Mouse (Mus musculus): Measurements from ENCODE around the gene Lrcol1. TPM values are rescaled to one million over a fixed set of nuclear protein-coding genes. Genes with fewer than 3 reads are reported as not detected.

Lrcol1 gene
- not detected in 2 replicates for polyA plus RNA-seq (2016; fragmentation: Nextera tagmentation; extraction: Ambion mirVana)

DNA sequence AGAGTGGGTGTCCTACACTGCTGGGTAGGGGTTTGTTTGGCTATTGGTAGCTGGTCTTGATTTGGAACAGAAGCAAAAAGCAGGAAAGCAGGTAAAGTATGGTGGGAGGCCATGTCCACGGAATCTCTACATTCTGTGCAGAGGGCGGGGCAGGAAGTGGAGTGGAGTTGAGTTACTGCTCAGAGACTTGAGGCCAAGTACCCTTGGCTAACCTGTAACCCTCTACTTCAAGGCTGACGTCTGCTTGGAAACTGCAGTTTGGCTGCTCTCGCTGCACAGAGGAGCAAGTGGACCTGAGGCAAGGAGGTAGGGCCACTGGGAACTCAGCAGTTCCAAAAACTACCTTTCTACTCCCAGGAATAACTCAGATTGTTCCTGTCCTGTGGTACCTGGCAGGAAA lies at the start of gene Lrcol1:
Gene Lrcol1 (plus strand): TSS at position 207 of the 400 bp plus-strand sequence.
- Histone ChIP-seq H3K4me3 (no peak within 1 kb of the TSS), H3K27me3 (ENCODE audit: low read depth, poor library complexity, severe bottlenecking) (peaks cover 53% of the 10 kb centered on the region), H3K4me1 (peaks cover 15% of the 10 kb centered on the region), H3K36me3 (peaks cover 9% of the 10 kb centered on the region; the same call in 1 of the 2 replicates), H3K9me3 (replicated peaks) (no peaks in the 10 kb centered on the region), H3K27ac (replicated peaks) (no peak within 1 kb of the TSS)
- no peak for DNase-seq (ENCODE audit: low spot score)
- WGBS = 87% methylated on average over 4 of the region's 4 CpGs

DNA sequence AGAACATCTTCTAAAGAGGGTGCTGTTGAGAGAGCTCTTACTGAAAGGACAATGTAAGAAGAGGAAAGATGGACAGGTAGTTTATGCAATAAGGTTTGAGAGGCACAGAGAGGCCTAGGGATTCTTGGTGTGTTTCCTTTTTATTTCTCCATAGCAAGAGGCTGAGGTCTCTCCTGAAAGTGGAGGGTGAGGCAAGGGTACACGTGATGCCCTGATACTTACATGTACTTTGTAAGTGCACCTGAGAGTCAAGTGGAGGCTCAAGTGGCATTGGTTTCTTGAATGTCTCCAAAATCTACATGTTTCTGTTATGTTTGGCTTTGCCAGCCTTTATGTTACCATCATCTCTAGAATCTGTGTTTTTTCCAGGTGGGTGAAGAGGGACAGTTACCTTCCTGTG lies 47.9 kb upstream of the Lrcol1 start:
- H3K4me1 ChIP-seq = no peaks in the 10 kb centered on the region
- no peak overlapping the region for H3K4me3 ChIP-seq
- 96% methylated on average over 1 of the region's 1 CpGs for WGBS
- no peaks in the 10 kb centered on the region for H3K9me3 ChIP-seq (replicated peaks)
- H3K36me3 ChIP-seq = peaks cover 99% of the 10 kb centered on the region
- H3K27ac ChIP-seq (replicated peaks) = no peak overlapping the region
- DNase-seq (ENCODE audit: low spot score) = no peak
- no peaks in the 10 kb centered on the region for H3K27me3 ChIP-seq (ENCODE audit: low read depth, poor library complexity, severe bottlenecking)

DNA sequence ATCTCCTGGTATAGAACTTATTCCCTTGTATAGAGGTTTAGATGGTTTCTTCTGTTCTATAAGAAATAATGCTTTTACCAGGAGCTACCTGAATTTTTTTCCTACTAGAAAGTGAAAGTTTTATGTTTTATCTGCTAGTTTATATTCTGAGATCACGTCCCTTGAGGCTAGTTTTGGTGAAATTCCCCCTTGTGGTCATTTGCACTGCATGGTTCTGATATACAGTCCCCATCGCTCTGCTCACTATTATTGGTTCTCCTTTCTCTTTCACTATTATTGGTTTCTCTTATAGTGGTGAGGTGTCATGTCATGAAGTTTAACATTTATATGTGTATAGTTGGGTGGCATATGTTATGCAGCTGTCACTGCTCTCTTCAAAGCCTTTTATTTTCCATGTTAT lies 43.9 kb upstream of the Lrcol1 start:
- H3K27me3 ChIP-seq (ENCODE audit: low read depth, poor library complexity, severe bottlenecking) = no peaks in the 10 kb centered on the region
- DNase-seq (ENCODE audit: low spot score) = no peak
- H3K4me1 ChIP-seq = no peaks in the 10 kb centered on the region
- peaks cover 100% of the 10 kb centered on the region for H3K36me3 ChIP-seq
- no peak overlapping the region for H3K27ac ChIP-seq (replicated peaks)
- no peak overlapping the region for H3K4me3 ChIP-seq
- WGBS = 97% methylated on average over 2 of the region's 2 CpGs
- no peaks in the 10 kb centered on the region for H3K9me3 ChIP-seq (replicated peaks)

DNA sequence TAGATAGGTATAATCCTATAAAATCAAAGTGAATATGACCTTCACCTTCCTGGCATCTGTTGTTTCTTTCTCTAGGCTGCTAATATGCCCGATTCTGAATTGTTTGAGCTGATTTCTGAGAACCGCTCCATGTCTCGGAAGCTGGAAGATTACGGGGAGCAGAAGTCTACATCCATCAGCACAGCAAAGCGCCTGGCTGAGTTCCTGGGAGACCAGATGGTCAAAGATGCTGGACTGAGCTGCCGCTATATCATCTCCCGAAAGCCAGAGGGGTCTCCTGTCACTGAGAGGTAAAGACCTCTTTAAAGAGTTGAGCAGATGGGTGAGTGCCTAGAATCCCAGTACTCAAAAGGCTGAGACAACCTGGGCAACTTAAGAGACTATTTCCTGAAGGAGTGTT lies 35.7 kb upstream of the Lrcol1 start:
- no peak for DNase-seq (ENCODE audit: low spot score)
- Histone ChIP-seq H3K36me3 (peaks cover 100% of the 10 kb centered on the region), H3K4me1 (no peaks in the 10 kb centered on the region), H3K9me3 (replicated peaks) (no peaks in the 10 kb centered on the region), H3K27ac (replicated peaks) (no peak overlapping the region), H3K4me3 (no peak overlapping the region), H3K27me3 (ENCODE audit: low read depth, poor library complexity, severe bottlenecking) (no peaks in the 10 kb centered on the region)
- WGBS = 97% methylated on average over 7 of the region's 7 CpGs

DNA sequence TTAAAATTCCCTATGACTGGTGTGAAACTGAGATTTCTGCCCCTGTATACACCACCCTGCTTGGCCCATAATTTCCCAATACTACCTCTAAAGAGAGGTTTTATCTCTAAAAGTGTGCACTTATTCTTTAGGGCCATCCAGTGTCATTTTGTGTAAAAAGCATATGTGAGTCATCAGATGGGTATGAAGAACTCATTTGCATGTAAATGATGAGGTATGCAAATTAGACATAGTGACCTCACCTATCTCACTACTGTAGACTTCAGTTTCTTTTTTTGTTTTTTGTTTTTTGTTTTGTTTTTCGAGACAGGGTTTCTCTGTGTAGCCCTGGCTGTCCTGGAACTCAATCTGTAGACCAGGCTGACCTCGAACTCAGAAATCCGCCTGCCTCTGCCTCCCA lies 31.4 kb upstream of the Lrcol1 start:
- H3K4me1 ChIP-seq = no peaks in the 10 kb centered on the region
- no peak overlapping the region for H3K27ac ChIP-seq (replicated peaks)
- 90% methylated on average over 3 of the region's 3 CpGs for WGBS
- H3K27me3 ChIP-seq (ENCODE audit: low read depth, poor library complexity, severe bottlenecking) = no peaks in the 10 kb centered on the region
- no peak for DNase-seq (ENCODE audit: low spot score)
- H3K36me3 ChIP-seq = peaks cover 95% of the 10 kb centered on the region
- no peak overlapping the region for H3K4me3 ChIP-seq
- no peaks in the 10 kb centered on the region for H3K9me3 ChIP-seq (replicated peaks)

DNA sequence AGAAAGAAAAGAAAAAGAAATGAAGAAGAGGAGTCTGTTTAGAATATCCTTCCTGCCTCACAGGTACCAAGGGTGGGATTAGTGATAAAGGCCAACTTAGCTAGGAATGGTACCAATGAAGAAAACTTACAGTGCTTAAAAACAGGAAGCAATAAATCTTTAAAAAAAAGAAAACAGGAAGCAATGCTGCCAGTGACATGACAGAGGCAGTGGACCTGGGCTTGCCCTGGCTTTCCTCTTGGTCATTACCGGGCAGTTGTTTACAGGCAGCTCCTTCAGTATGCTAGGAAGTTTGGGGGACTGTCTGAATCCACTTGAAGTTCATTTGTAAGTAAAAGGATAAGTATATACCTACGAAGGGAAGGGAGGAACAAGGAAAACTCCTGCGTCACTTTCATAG lies 14.0 kb upstream of the Lrcol1 start:
- no peak for DNase-seq (ENCODE audit: low spot score)
- Histone ChIP-seq H3K4me1 (no peaks in the 10 kb centered on the region), H3K9me3 (replicated peaks) (no peaks in the 10 kb centered on the region), H3K4me3 (no peak overlapping the region), H3K36me3 (peaks cover 96% of the 10 kb centered on the region), H3K27me3 (ENCODE audit: low read depth, poor library complexity, severe bottlenecking) (no peaks in the 10 kb centered on the region), H3K27ac (replicated peaks) (no peak overlapping the region)
- 90% methylated on average over 3 of the region's 3 CpGs for WGBS

DNA sequence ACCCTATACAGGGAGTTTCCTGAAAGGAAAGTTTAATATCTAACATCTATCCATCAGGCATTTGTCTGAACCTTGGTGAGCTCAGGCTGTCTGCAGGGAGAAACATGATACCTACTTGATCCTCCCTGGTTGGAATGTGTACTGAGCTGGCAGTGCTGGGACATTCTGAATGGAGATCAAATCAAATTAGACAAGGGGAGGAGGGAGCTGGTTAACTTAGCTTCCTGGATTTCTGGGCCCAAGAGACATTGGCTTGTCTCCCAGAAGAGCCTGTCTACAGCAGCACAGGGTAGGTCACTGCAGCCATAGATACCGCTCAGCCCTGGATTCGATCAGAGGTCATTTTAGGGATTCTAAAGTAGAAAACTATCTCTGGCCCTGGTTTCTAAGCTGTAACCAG lies 5.7 kb upstream of the Lrcol1 start:
- H3K36me3 ChIP-seq = peaks cover 66% of the 10 kb centered on the region
- no peak overlapping the region for H3K27ac ChIP-seq (replicated peaks)
- peaks cover 35% of the 10 kb centered on the region for H3K27me3 ChIP-seq (ENCODE audit: low read depth, poor library complexity, severe bottlenecking)
- DNase-seq (ENCODE audit: low spot score) = no peak
- no peaks in the 10 kb centered on the region for H3K9me3 ChIP-seq (replicated peaks)
- WGBS = 93% methylated on average over 2 of the region's 2 CpGs
- no peak overlapping the region for H3K4me3 ChIP-seq
- peaks cover 15% of the 10 kb centered on the region for H3K4me1 ChIP-seq

DNA sequence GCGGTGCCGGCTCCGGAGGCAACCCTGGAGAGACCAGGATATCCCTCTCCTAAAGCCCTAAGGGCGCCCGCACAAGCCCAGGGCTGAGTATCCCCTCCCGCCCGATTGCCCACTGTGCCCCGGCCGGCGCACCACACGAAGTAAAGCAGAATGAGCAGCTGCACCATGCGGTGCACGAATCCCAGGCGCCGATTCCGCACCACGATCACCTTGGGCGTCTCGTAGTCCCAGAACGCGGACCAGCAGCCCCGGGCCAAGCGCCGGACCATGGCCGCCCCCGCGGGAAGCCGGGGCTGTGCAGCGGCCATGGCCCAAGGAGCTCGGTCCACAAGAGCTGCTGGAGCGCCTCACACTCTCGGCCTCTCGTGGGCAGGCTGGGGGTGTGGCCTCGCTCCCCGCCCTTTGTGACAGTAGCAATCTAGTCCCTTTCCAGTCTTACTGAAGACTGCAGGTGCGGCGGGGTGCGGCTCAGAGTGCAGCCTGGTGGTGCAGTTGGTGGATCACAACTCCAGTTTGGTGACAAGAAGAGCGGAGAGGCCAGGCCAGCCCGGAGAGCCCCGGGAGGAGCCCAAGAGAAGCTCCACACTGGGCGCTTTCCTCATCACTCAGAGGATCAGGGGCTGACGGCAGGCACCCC lies 1.8 kb upstream of the Lrcol1 start, which contains the start of gene P2rx2:
Gene P2rx2 (minus strand): TSS at position 565 of the 637 bp plus-strand sequence.
- peak within 1 kb of the TSS; percentile 79 for H3K27ac ChIP-seq (replicated peaks)
- H3K27me3 ChIP-seq (ENCODE audit: low read depth, poor library complexity, severe bottlenecking) = peaks cover 53% of the 10 kb centered on the region
- peaks cover 15% of the 10 kb centered on the region for H3K4me1 ChIP-seq
- peaks cover 27% of the 10 kb centered on the region for H3K36me3 ChIP-seq
- no peaks in the 10 kb centered on the region for H3K9me3 ChIP-seq (replicated peaks)
- WGBS = 1% methylated on average over 43 of the region's 43 CpGs
- DNase-seq (ENCODE audit: low spot score) = peak; percentile 58
- peak within 1 kb of the TSS; percentile 68 for H3K4me3 ChIP-seq

DNA sequence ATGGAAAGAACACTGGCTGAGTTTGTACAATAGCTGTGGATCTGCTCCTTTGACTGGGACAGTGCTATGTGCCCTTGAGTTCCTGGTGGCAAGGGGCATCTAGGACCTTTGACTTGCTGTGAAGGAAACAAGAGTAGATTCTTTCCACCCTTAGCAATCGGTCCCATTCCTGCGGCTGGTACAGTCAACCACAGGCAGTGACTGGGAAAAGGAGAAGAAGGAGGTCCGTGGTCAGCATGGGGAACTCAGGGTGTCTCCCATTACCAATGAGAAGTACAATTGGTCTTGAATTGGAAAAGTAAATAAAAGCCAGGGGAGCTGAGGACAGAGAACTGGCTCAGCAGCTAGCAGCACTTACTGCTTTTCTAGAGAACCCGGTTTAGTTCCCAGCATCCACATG lies 1.0 kb downstream of the Lrcol1 start:
- WGBS = 85% methylated on average over 4 of the region's 4 CpGs
- Histone ChIP-seq H3K36me3 (no peaks in the 10 kb centered on the region; the same call in 1 of the 2 replicates), H3K9me3 (replicated peaks) (no peaks in the 10 kb centered on the region), H3K27me3 (ENCODE audit: low read depth, poor library complexity, severe bottlenecking) (peaks cover 50% of the 10 kb centered on the region), H3K4me1 (peaks cover 20% of the 10 kb centered on the region), H3K4me3 (no peak overlapping the region), H3K27ac (replicated peaks) (no peak overlapping the region)
- DNase-seq (ENCODE audit: low spot score) = no peak

DNA sequence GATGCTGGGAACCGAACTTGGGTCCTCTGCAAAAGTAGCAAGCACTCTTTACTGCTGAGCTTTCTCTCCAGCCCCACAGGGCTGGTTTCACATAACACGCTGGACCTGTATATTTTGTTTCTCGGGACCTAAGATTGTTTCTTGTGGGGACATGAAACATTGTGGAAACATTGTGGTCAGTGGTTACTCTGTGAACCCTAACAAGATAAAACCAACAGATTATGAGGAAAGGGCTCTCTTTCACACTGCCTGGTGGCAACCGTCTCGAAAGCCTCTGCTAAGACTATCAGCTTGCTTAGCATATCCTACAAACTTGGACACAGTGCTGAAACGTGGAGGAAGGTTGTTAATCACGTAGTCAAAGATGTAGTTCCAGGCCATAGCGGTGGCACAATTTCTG lies 2.5 kb downstream of the Lrcol1 start:
- Histone ChIP-seq H3K36me3 (no peaks in the 10 kb centered on the region), H3K9me3 (replicated peaks) (no peaks in the 10 kb centered on the region), H3K27ac (replicated peaks) (no peak overlapping the region), H3K4me1 (peaks cover 22% of the 10 kb centered on the region), H3K4me3 (no peak overlapping the region), H3K27me3 (ENCODE audit: low read depth, poor library complexity, severe bottlenecking) (peaks cover 36% of the 10 kb centered on the region)
- 90% methylated on average over 8 of the region's 8 CpGs for WGBS
- DNase-seq (ENCODE audit: low spot score) = no peak

DNA sequence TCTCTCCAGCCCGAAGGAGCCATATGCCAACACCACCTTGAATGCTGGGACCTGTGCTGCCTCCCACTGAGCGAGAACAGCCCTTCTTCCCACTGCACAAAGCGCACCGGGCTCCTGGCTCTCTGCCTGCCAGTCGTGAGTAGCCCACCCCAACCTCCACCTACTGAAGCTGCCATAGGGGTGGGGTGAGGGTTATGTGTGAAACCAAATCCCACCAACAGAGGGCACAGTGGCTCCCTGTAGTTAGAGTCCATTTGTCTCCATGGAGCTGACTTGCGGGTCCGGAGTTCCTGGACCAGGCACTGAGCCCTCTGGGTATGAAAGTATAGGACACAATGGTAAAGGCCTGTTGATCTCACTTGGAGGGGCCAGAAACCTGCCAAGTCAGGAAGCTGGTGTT lies 10.2 kb downstream of the Lrcol1 start:
- DNase-seq (ENCODE audit: low spot score) = peak; percentile 46
- Histone ChIP-seq H3K27me3 (ENCODE audit: low read depth, poor library complexity, severe bottlenecking) (peaks cover 21% of the 10 kb centered on the region), H3K4me3 (no peak overlapping the region), H3K9me3 (replicated peaks) (no peaks in the 10 kb centered on the region), H3K27ac (replicated peaks) (no peak overlapping the region), H3K4me1 (peaks cover 7% of the 10 kb centered on the region; the same call in 1 of the 2 replicates), H3K36me3 (no peaks in the 10 kb centered on the region)
- 16% methylated on average over 7 of the region's 7 CpGs for WGBS

DNA sequence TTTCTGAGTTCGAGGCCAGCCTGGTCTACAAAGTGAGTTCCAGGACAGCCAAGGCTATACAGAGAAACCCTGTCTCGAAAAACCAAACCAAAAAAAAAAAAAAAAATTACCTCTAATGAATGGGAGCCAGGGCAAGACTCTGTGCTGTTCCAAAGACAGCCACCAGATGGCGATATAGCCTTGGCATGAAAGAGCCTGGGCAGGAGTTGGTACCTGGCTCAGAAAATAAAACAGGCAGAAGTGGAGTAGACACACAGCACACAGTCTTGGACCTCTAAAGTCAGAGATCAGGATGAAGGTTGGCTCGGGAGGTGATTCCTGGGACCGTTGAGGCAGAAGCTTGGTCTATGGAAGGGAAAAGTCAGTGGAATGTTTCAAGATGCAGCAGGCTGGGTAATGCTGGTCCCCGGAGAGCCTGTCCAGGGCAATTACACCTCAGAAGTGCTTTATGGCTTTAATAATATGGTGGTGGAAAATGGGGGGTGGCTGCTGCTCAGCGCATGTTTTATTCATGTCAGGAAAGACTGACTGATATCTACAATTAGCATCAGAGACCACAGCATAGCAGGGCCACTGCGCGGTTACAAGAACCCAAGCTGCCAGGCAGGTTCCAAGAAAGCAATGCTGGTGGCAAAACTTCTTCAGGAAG lies 13.1 kb downstream of the Lrcol1 start:
- Histone ChIP-seq H3K27ac (replicated peaks) (no peak overlapping the region), H3K4me1 (no peaks in the 10 kb centered on the region), H3K4me3 (no peak overlapping the region), H3K27me3 (ENCODE audit: low read depth, poor library complexity, severe bottlenecking) (peaks cover 32% of the 10 kb centered on the region), H3K9me3 (replicated peaks) (no peaks in the 10 kb centered on the region), H3K36me3 (no peaks in the 10 kb centered on the region)
- 47% methylated on average over 9 of the region's 9 CpGs for WGBS
- peak; percentile 84 for DNase-seq (ENCODE audit: low spot score)

DNA sequence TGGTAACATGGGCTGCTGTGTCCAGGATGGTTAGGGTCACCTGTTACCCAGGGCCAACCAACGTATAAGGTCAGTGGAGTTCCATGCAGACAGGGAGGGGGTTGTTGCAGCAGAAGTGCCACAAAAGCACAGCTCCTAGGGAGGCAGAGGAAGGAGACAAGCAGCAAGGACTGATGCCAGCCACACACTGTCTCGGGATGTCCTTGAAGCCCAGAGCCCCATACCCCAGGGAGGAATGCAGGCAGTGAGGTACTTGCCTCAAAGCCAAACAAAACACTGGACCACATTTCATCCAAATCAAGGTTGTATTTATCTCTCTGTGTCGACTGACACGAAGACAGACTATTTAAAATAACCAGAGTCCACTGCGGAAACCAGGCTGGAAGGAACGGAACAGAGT lies 16.9 kb downstream of the Lrcol1 start:
- WGBS = 93% methylated on average over 6 of the region's 6 CpGs
- Histone ChIP-seq H3K27me3 (ENCODE audit: low read depth, poor library complexity, severe bottlenecking) (peaks cover 34% of the 10 kb centered on the region), H3K27ac (replicated peaks) (no peak overlapping the region), H3K4me3 (no peak overlapping the region), H3K4me1 (peaks cover 18% of the 10 kb centered on the region), H3K9me3 (replicated peaks) (no peaks in the 10 kb centered on the region), H3K36me3 (peaks cover 11% of the 10 kb centered on the region)
- DNase-seq (ENCODE audit: low spot score) = no peak
